Comparison of ENCODE assay signal across 11 mouse cellular contexts in genomic region chrX:105420976-105421375, GRCm38 (mm10).
DNase-seq lines count a peak whose midpoint lies in the region; ATAC-seq and TF ChIP-seq lines count a peak whose summit lies in the region.
"Had no signal": no experiment of that assay in that cellular context is flagged by ENCODE, and none has a peak within 500 bp of the region (broad histone marks: within the 10 kb centered on the region; RNA-seq: fewer than 3 reads in every experiment).

No protein-coding gene starts in this region.

- peak; percentile 4 for DNase-seq in ES-CJ7 (ENCODE audit: low read depth, low spot score)
- DNase-seq in brain, embryonic 14.5 days (ENCODE audit: low read depth), result peak; percentile 2
- DNase-seq in spleen, postnatal 14 days (ENCODE audit: low spot score in 2 of 2), result no peak
- no peak for DNase-seq in cerebellum, adult 2 months
- DNase-seq: embryo, embryonic 11 days; thymus, postnatal 25 days had no signal

- no peak for TF ChIP-seq CTCF in brain, embryonic 14.5 days (IDR thresholded peaks at IDR 0.05; ENCODE audit: borderline replicate concordance, extremely low read depth, insufficient read depth, insufficient read length)
- no peak for TF ChIP-seq CTCF in cerebellum, adult 2 months (IDR thresholded peaks at IDR 0.05; ENCODE audit: borderline replicate concordance, insufficient read depth, low read depth, low read length)

- H3K4me3 ChIP-seq in heart, embryonic 13.5 days, result no peak overlapping the region
- H3K4me3 ChIP-seq in heart, embryonic 12.5 days, result no peak overlapping the region
- no peak overlapping the region for H3K4me3 ChIP-seq in limb, embryonic 15.5 days
- no peak overlapping the region for H3K4me3 ChIP-seq in cerebellum, adult 2 months (replicated peaks; ENCODE audit: insufficient read depth, low read depth, low read length)

- H3K9me3 ChIP-seq in heart, embryonic 13.5 days, result no peaks in the 10 kb centered on the region
- H3K9me3 ChIP-seq in heart, embryonic 12.5 days (replicated peaks), result no peaks in the 10 kb centered on the region
- no peaks in the 10 kb centered on the region for H3K9me3 ChIP-seq in limb, embryonic 15.5 days

- no peak overlapping the region for H3K4me2 ChIP-seq in heart, embryonic 13.5 days
- H3K4me2 ChIP-seq in heart, embryonic 12.5 days, result no peak overlapping the region
- no peak overlapping the region for H3K4me2 ChIP-seq in limb, embryonic 15.5 days

- H3K27me3 ChIP-seq in heart, embryonic 13.5 days (replicated peaks), result no peaks in the 10 kb centered on the region
- no peaks in the 10 kb centered on the region for H3K27me3 ChIP-seq in heart, embryonic 12.5 days (replicated peaks)
- no peaks in the 10 kb centered on the region for H3K27me3 ChIP-seq in limb, embryonic 15.5 days
- no peaks in the 10 kb centered on the region for H3K27me3 ChIP-seq in cerebellum, adult 2 months (ENCODE audit: control insufficient read depth, insufficient read depth, low read length)

- no peak for ATAC-seq in heart, embryonic 13.5 days (ENCODE audit: extremely low read depth, insufficient number of reproducible peaks, low FRiP score, low TSS enrichment)
- ATAC-seq in heart, embryonic 12.5 days (ENCODE audit: insufficient number of reproducible peaks, low FRiP score), result no peak
- peak; percentile 40; the same call in 1 of the 2 replicates for ATAC-seq in limb, embryonic 15.5 days (ENCODE audit: insufficient number of reproducible peaks, low FRiP score, low TSS enrichment, low read depth)
- ATAC-seq in inflammation-experienced regulatory T-cells, adult 6 months, result no peak
- ATAC-seq: hindbrain, embryonic 16.5 days had no signal

- WGBS in heart, embryonic 13.5 days, result 52% methylated on average over 3 of the region's 3 CpGs
- 43% methylated on average over 3 of the region's 3 CpGs for WGBS in heart, embryonic 12.5 days
- 27% methylated on average over 3 of the region's 3 CpGs for WGBS in limb, embryonic 15.5 days
- WGBS in cerebellum, adult 2 months, result 15% methylated on average over 3 of the region's 3 CpGs

- H3K27ac ChIP-seq in heart, embryonic 13.5 days (replicated peaks), result peak overlapping the region; percentile 39; the same call in 1 of the 2 replicates
- H3K27ac ChIP-seq in heart, embryonic 12.5 days (ENCODE audit: poor library complexity, severe bottlenecking), result no peak overlapping the region
- 0 out of 2 replicates have a peak overlapping the region, but pooled peaks have one; percentile 50 for H3K27ac ChIP-seq in limb, embryonic 15.5 days
- H3K27ac ChIP-seq in cerebellum, adult 2 months (ENCODE audit: insufficient read depth, low read length), result no peak overlapping the region

- H3K36me3 ChIP-seq in heart, embryonic 13.5 days, result no peaks in the 10 kb centered on the region
- no peaks in the 10 kb centered on the region for H3K36me3 ChIP-seq in heart, embryonic 12.5 days
- no peaks in the 10 kb centered on the region for H3K36me3 ChIP-seq in limb, embryonic 15.5 days

- H3K4me1 ChIP-seq in heart, embryonic 13.5 days, result no peaks in the 10 kb centered on the region
- no peaks in the 10 kb centered on the region for H3K4me1 ChIP-seq in heart, embryonic 12.5 days (replicated peaks)
- H3K4me1 ChIP-seq in limb, embryonic 15.5 days, result no peaks in the 10 kb centered on the region
- H3K4me1 ChIP-seq in cerebellum, adult 2 months (ENCODE audit: control insufficient read depth, insufficient read depth, low read length), result no peaks in the 10 kb centered on the region

- no peak overlapping the region for H3K9ac ChIP-seq in heart, embryonic 13.5 days
- no peak overlapping the region for H3K9ac ChIP-seq in heart, embryonic 12.5 days
- H3K9ac ChIP-seq in limb, embryonic 15.5 days, result no peak overlapping the region

- no peak for TF ChIP-seq POLR2A in brain, embryonic 14.5 days (IDR thresholded peaks at IDR 0.05; ENCODE audit: borderline replicate concordance, extremely low read depth, insufficient read depth, insufficient read length, poor library complexity, severe bottlenecking)
- TF ChIP-seq POLR2A in cerebellum, adult 2 months (IDR thresholded peaks at IDR 0.05; ENCODE audit: borderline replicate concordance, insufficient read depth, low read length), result no peak

Comparison
In these comparisons a context has a peak if more than half of its experiments do, and no peak if none do; other contexts are left out.
1. H3K27ac ChIP-seq: peak in heart, embryonic 13.5 days (single experiment) and limb, embryonic 15.5 days (single experiment); none in heart, embryonic 12.5 days (single experiment) and cerebellum, adult 2 months (single experiment).
2. DNase-seq: peak in ES-CJ7 (single experiment) and brain, embryonic 14.5 days (single experiment); none in spleen, postnatal 14 days (0 of 2) and cerebellum, adult 2 months (0 of 2).